Mouse (Mus musculus) brown adipose tissue, adult 24 weeks (tissue): ENCODE measurements around the gene Csrnp3. TPM values are rescaled to one million over a fixed set of nuclear protein-coding genes. Genes with fewer than 3 reads are reported as not detected.

Experiments
- H3K27ac ChIP-seq: fragments of 200-500 bp; replicated peaks from 2 replicates; pipeline ENCODE4 v1.5.1; 2012; ENCODE audit warnings: low read depth, mild to moderate bottlenecking, low read length
- H3K4me1 ChIP-seq: fragments of 200-500 bp; 2 replicates; pipeline ENCODE4 v1.6.1; 2012; ENCODE audit warnings: low read length, mixed read lengths; ENCODE audit not compliant: control insufficient read depth, insufficient read depth, insufficient read length
- H3K4me3 ChIP-seq: fragments of 200-500 bp; 2 replicates; pipeline ENCODE4 v1.5.1; 2012; ENCODE audit warnings: low read depth, mild to moderate bottlenecking, low read length, moderate library complexity; ENCODE audit not compliant: insufficient read depth
- polyA plus RNA-seq: library from polyadenylated mRNA; stranded (reverse); fragments of >200 nt; gene quantifications from 2 replicates; pipeline ENCODE4 v1.2.4, GENCODE M21; 2012; ENCODE audit not compliant: missing spikeins, insufficient read depth, insufficient read length

Csrnp3 gene
- polyA plus RNA-seq, 1 experiment = not detected

DNA sequence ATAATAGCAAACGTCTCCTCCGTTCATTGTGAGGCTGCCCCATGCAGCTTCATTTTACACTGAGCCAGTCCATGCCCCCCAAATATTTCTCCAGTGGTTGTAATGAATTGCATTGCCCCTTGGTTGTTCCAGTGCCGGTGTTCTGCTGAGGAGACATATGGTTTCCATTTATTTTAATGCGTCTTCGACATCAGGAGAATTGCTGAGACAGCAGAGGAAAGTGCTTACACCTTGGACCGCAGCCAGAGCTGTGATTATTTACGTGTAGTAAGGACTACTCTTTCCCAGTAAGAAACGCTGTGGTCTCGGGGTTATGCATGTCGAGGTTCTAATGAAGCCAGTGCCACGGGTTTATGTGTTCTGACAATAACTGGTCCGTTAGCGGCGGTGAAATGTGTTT is 147.8 kb downstream of the Csrnp3 start:
- Histone ChIP-seq H3K4me1 (no peaks in the 10 kb centered on the region), H3K4me3 (no peak overlapping the region), H3K27ac (no peak overlapping the region)

GRCm38 (mm10) chr2:65994886-65995468 is 149.4 kb downstream of the Csrnp3 start:
- Histone ChIP-seq H3K27ac (no peak overlapping the region), H3K4me1 (no peaks in the 10 kb centered on the region), H3K4me3 (no peak overlapping the region)

DNA sequence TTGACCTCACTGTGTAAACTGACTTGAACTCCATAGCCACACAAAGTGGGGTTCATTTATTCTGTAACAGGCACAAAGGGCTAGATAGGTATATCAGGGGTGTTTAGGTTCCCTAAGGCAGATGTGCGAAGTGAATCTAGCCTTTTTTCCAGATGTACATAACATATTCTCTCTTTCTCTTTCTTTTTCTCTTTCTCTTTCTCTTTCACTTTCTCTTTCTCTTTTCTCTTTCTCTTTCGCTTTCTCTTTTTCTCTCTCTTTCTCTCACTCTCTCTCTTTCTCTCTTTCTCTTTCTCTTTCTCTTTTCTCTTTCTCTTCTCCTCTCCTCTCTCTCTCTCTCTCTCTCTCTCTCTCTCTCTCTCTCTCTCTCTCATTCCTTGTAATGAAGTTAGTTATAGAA is 153.2 kb downstream of the Csrnp3 start:
- H3K27ac ChIP-seq = no peak overlapping the region
- H3K4me3 ChIP-seq = no peak overlapping the region
- no peaks in the 10 kb centered on the region for H3K4me1 ChIP-seq

GRCm38 (mm10) chr2:66008995-66009654 is 163.6 kb downstream of the Csrnp3 start:
- no peak overlapping the region for H3K4me3 ChIP-seq
- no peak overlapping the region for H3K27ac ChIP-seq
- H3K4me1 ChIP-seq = no peaks in the 10 kb centered on the region

- H3K4me1 ChIP-seq = no peaks in the 10 kb centered on the region
- H3K27ac ChIP-seq = no peak overlapping the region
- H3K4me3 ChIP-seq = no peak overlapping the region
Measured at GRCm38 (mm10) chr2:66009677-66010076, 164.1 kb downstream of the Csrnp3 start.

- no peak overlapping the region for H3K27ac ChIP-seq
- H3K4me3 ChIP-seq = no peak overlapping the region
- no peaks in the 10 kb centered on the region for H3K4me1 ChIP-seq
Measured at GRCm38 (mm10) chr2:66018711-66019110, 173.1 kb downstream of the Csrnp3 start.

DNA sequence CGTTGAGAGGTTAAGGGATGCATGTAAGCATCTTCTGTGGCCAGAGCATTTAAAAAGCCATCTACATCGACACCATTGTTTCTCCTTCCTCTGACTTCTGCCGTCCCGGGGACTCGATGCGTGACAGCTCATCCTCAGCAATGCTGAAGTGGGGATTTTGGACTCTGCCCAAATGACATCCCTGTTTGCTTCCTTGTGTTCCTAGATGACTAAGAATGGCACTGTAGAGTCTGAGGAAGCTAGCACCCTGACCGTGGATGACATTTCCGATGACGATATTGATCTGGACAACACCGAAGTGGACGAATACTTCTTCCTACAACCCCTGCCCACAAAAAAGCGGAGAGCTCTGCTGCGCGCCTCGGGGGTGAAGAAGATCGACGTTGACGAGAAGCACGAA is 173.7 kb downstream of the Csrnp3 start:
- Histone ChIP-seq H3K4me1 (no peaks in the 10 kb centered on the region), H3K27ac (no peak overlapping the region), H3K4me3 (no peak overlapping the region)

DNA sequence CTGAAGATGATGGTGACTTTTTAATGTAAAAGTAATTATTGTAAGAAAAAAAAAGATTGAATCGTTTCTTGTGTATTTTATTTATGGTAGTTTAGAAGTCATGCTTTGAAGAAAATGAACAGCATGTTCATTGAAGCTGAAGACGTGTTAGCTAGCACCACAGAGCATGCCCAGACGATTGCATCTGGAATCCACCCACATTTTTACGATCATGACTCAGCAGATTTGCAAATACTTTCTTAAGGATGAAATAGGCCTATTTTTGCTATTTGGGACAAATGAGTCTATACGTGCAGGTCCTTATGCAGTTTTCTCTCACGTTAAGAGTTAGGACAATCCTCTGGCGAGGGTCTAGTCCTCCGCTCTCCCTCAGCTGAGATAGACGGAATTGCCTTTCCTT is 177.9 kb downstream of the Csrnp3 start:
- no peak overlapping the region for H3K4me3 ChIP-seq
- H3K27ac ChIP-seq = no peak overlapping the region
- H3K4me1 ChIP-seq = no peaks in the 10 kb centered on the region

DNA sequence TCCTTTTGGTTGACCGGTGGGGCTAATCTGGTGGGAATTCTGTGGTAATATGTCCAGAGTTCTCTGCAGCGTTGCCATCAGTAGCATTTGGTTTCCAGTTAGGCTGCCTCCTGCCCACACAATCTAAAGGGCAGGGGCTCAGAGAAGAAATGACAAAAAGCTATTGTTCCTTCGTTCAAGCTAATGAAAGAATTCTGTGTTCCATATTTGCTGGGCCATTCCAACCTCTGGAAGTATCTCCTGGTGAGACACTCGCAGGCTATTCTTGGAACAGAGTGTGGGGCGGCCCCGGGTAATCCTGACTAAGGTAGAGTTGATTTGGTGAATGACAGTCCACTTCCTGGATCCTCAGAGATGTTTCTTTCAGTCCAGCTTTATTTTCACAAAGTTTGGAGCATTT is 179.3 kb downstream of the Csrnp3 start:
- H3K4me1 ChIP-seq = no peaks in the 10 kb centered on the region
- H3K27ac ChIP-seq = no peak overlapping the region
- no peak overlapping the region for H3K4me3 ChIP-seq

- H3K4me1 ChIP-seq = no peaks in the 10 kb centered on the region
- H3K4me3 ChIP-seq = no peak overlapping the region
- H3K27ac ChIP-seq = no peak overlapping the region
Measured at GRCm38 (mm10) chr2:66028812-66029211, 183.2 kb downstream of the Csrnp3 start.

DNA sequence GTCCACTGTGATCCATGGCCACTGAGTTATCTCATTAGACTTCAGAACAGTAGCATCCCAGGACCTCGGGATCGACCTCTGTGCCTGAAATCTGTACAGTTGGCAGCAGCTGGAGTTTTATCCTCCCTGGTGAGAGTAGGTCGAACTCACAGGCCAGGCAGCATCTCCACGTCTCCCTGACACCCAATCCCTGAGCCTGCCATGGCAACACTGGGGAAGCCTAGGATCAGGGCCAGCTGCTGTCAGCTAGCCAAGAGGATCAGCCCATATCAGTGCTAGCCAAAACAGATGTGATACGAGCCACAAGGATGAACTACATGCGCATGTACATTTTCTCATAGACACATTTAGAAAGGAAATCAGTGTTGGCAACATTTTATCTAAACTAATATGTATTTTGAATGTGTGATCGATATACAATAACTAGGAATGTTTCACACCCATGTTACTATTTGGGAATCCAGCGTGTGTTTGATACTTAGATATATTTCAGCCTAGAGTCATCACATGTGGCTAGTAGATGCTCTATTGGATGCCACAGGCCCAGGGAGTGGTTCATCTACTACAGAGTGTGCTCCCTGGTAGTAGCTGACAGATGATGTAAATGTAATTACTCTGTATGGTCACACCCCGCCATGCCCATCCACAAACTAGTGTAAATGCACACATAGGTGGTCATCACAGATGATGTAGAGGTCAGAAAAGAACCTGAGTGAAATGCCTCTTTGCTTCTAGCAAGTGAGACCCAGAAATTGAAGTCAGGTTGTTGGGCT is 189.5 kb downstream of the Csrnp3 start:
- Histone ChIP-seq H3K4me1 (no peaks in the 10 kb centered on the region), H3K4me3 (no peak overlapping the region), H3K27ac (no peak overlapping the region)

DNA sequence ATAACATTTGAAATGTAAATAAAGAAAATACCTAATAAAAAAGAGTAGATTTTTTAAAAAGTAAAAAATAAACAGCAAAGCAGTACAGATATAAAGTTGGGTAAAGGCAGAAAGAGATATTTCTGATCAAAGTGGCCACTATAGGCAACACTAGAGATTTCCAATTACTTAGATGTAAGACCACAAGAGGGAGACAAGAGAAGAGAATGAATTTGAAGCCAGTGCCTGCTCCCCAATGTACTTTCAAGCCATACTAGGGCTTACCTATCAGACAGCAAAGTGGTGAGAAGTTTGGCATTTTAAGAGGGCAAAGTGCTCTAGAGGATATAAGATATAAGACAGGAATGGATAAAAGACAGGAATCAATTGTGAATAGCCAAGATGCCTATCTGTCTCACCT is 195.0 kb downstream of the Csrnp3 start:
- H3K4me1 ChIP-seq = no peaks in the 10 kb centered on the region
- H3K27ac ChIP-seq = no peak overlapping the region
- H3K4me3 ChIP-seq = no peak overlapping the region

DNA sequence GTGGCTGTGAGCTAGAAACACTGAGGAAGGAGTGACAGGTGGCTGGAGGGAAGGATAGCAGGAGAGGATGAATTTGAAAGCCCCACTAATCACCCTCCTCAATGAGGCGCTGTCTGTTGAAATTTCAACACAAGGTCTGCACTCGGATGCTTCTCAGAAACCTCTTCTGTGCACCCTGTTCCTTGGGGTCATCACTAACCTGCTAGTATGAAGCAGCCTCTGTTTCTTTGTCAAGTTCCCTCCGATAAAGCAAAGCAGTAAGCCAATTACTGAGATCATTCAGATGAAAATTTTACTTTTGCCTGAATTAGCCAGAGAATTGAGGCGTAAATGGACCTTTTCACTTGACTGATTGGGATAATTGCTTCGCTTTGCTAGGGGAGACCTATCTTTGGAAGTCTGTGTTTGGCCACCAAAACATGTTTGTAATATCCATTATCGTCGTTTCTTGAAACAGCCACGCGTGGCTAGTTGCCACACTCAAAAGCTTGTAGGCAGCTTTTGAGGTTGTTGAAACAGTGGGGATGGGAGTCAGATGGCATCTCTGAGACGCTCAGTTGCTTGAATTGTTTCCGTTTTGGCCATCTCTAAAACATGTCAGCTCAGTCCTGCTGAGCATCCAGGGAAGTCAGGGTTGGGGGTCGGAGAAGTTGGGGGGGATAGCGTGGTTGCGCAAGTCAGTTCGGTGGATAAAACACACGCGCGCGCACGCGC is 195.8 kb downstream of the Csrnp3 start:
- H3K4me3 ChIP-seq = no peak overlapping the region
- H3K4me1 ChIP-seq = no peaks in the 10 kb centered on the region
- no peak overlapping the region for H3K27ac ChIP-seq

- Histone ChIP-seq H3K4me1 (no peaks in the 10 kb centered on the region), H3K4me3 (no peak overlapping the region), H3K27ac (no peak overlapping the region)
Measured at GRCm38 (mm10) chr2:66041917-66042419, 196.4 kb downstream of the Csrnp3 start.
